Mouse (Mus musculus): Measurements from ENCODE around the gene Rbm34.

The Rbm34 gene

DNA sequence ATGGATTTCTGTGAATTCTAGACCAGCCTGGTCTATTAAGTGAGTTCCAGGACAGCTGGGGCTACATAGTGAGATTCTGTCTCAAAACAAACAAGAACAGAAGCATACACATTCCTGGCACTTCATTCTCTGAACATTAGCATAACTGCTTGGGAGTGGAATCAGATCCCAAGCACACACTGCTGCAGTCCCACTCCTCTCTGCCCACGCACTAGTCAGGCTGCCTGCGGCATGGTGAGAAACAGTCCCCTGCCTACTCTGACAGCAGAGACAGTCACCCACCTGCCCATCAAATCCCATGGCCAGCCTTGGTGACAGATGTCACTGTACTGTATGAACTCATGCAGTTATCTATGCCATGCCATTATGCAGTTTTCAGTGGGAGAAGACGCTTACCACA is 9.4 kb downstream of the Rbm34 start:
- DNase-seq (ENCODE audit: low spot score): no peak

DNA sequence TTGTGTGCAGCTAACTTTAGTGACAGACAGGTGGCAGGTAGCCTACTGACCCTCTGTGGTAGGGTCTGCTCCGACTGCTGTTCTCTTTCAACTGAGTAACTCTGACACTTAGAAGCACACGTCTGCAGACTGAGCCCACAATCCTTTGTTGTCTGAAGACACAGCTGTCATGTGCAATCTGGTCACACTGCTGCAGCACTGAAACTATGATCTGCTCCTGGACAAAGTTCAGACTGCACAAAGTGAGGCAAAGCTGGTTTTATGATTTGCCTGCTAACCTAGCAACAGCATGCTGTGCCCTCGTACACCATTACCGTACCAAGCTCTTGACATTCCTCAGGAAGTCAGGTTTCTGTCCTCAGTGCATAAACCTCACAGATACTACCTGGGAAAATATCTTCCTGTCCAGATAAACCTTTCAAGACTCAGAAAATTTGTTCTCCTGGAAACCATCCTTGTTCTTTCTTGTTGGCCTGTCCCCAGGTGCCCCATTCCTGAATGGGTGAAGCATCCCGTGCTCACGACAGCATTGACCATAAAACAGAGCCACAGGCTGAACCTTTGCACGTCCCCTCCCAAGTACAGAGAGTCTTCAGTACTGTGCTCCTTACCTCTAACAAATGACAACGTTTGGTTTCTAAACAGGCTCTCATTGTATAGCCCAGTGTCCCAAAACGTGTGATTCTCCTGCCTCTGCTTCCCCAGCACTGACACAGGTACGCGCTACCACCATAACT is 18.8 kb downstream of the Rbm34 start:
- no peak for DNase-seq (ENCODE audit: low spot score)

DNA sequence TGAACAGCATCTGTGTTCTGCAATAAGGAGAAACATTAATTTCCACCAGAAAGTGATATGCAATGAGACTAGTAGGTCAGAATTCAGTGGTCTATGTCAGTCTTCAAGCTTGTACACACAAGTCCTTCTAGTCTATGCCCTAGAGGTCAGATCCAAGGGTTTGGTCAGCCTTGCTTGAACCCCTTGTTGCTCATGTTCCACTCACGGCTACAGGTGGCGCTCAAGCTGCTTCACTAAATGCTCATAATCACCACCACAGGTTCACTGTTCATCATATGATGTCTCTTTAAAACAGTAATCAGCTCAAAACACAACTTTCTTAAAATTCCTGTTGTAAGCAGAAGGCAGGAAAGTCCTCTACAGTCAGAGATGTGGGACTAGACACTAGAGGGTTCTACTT is 21.3 kb downstream of the Rbm34 start:
- DNase-seq (ENCODE audit: low spot score): no peak

DNA sequence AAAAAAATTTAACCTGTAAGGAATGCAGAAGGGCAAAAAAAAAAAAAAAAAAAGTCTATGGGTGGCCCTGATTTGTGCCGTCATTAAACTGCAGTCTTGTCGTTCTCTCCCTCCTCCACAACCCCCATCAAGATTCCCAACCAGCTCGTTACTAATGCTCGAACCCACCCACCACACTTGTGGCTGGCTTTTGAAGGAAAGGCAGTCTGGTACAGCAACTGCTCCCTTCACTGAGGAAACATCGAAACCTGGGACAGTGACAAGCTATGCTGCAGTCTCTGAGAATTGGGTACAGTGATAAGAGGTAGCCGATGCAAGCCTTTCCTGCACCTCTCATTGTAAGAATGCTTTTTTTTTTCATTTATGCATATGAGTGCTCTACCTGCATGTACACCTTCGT is 24.4 kb downstream of the Rbm34 start:
- DNase-seq (ENCODE audit: low spot score): no peak

DNA sequence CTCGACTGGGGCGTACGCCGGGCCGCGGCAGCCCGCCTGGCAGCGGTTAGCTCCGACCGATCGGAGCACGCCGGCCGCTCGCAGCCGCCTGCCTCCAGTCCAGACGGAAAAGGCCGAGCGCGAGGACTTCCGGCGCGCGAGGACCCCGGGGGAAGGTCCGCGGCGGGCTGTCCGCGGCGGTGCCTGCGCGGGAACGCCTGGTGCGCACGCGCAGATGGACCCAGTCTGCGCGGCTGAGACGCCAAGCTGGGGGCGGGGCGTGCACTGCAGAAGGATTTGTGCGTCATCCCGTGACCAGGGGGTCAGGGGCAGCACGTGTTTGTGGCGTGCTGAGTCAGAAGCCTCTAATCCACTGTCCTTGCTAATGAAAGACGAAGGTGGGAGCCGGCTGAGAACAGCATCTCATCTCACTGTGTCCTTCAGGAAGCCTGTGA is 25.1 kb downstream of the Rbm34 start, which contains the start of gene Tomm20:
Gene Tomm20 (minus strand): TSS at position 115 of the 434 bp plus-strand sequence.
- DNase-seq (ENCODE audit: low spot score): peak; percentile 99

DNA sequence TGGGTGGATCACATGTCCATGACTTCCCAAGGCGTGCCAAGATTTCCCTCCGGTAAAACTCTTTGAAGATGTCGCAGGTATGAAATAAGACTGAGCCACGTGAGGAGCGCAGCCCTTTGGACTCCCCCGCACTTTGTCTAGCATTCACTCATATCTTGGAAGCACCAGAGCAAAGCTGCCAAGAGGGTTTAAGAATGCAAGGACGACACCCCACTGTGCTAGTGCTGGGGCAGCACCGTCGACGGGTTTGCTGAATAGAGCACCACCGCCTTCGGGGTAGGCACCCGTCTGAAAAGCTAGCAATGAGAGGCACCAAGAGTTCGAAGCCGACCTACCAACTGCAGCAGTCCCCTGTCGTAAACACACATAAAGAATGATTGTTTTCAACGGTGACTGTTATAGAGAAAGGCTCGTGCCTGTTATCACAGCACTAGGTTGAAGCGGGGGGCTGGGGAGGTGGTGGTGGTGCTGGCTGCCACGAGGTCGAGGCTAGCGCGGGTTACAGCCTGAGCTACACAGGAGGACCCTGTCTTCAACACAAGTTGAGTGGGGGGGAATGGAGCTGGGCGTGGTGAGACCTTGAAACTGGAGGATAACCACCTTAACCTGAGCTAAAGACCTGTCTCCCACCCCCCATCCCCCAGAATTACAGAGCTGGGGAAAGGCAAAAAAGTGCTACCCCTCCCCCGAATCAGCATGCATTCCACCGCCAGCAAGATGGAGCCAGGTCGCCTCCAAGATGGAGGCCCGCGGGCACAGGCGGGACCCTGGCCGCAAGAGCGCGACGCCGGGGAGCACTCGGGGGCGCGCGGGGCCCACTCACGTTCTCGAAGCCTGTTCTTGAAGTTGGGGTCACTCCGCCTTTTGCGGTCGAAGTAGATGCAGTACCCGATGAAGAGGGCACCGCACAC is 25.8 kb downstream of the Rbm34 start:
- peak; percentile 23 for DNase-seq (ENCODE audit: low spot score)

DNA sequence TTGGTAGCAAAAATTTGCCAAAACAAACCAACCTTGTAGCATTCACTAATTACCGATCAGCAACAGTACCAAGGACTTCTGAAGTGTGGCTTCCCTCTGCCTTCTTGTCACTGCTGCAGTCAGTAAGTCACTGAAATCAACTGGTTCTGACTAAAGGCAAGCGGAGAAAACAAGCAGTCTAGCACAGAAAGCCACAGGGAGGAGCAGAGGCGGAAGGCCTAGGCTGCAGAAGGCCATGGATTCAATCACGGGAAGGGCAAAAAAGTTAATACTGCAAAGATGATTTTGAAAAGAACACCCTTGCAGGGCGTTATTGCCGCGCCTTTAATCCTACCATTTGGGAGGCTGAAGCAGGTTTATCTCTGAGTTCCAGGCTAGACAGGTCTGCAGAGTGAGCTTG is 27.3 kb downstream of the Rbm34 start:
- DNase-seq (ENCODE audit: low spot score): no peak

DNA sequence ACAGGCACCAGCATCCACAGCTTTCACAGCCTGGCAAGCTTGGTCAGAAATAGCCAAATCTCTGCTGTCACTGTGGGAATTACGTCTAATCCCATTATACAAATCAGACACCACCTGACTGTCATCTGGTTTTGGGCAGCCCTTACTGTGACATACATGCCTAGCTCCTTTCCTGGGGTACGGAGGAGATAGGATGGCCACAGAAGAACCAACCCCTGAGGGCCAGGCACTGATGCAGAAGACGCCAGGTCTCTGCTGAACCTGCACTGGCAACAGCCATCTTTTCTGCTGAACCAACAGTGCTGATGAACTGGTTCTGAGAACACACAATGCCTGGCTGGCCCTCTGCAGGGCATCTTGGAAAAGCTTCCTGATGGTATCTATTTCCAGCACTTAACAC is 33.5 kb downstream of the Rbm34 start:
- no peak for DNase-seq (ENCODE audit: low spot score)

DNA sequence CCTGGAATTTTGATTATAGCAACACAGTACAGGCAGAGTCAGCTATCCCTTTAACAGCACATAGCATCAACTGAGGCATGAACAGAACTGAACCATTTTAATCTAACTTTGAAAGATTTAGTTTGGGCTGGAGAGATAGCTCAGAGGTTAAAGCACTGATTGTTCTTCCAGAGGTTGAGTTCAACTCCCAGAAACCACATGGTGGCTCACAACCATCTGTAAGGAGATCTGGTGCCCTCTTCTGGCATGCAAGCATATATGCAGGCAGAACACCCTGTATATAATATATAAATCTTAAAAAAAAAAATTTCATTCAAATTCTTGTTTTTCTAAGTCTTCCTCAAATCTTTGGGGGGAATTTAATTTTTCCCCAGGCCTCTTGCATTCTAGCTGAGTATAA is 34.9 kb downstream of the Rbm34 start:
- DNase-seq (ENCODE audit: low spot score): no peak

DNA sequence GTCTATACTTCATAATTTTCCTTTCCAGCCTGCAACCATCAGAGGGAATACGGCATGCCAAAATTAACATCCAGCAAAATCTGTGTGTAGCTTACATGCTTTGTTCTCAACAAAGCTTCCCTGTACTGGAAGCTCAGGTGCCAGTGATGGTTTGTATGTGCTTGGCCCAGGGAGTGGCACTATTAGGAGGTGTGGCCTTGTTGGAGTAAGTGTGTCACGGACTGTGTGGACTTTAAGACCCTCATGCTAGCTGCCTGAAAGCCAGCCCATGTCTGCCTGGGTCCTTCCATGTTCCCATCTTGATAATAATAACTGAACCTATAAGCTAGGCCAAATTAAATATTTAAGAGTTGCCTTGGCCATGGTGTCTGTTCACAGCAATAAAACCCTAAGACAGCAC is 35.5 kb downstream of the Rbm34 start:
- no peak for DNase-seq (ENCODE audit: low spot score)

DNA sequence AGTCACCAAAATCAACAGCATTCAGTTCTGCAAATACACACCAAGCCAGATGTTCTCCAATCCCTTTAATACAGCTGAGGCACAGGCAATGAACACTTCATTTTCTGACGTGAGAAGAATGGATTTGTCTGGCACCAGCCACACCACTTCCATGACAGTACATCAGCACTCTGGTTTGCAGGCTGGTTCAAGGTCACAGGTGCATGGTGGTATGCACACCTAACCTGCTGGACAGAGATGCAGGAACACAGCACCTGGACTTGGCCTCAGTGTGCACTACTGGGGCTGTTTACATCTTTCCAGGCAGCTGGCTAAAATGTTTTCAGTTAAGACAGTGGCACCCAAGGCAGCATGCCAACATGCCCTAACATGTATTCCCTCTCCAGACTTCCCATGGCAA is 38.2 kb downstream of the Rbm34 start:
- DNase-seq (ENCODE audit: low spot score): no peak

DNA sequence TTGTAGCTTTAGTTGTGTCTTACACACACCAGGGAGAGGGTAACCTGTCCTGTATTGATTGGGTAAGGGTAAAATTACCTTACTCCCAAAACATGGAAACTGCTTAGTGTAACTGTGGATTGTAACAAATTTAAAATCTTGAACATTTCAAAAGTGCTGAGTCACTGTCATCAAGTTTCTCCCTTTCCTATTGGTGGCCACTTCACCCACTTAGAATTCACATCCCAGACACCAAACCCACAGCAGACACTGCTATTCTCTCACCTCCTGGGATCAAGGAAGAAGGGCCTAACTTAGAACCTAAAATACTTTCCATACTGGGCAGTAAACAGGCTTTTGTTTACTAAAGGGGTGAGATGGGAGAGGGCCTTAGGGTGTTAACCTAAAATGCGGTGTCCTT is 38.6 kb downstream of the Rbm34 start:
- DNase-seq (ENCODE audit: low spot score): no peak

DNA sequence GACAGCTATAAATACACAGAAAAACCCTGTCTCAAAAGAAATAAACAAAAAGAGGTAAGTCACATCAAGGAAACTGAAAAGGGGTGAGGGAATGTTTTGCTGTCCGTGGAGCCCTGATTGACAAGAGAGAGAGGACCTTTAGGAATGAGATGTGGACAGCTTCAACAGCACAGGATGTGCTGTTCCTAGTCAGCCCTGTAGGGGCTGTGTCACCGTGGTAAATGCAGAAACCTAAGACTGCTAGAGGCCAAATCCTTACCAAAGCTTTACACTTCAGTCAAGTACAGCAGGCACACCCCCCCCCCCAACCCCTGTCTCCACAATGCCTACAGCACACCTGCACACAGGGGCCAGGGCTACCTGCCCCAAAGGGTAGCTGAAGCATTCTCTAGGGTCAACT is 39.2 kb downstream of the Rbm34 start:
- no peak for DNase-seq (ENCODE audit: low spot score)

DNA sequence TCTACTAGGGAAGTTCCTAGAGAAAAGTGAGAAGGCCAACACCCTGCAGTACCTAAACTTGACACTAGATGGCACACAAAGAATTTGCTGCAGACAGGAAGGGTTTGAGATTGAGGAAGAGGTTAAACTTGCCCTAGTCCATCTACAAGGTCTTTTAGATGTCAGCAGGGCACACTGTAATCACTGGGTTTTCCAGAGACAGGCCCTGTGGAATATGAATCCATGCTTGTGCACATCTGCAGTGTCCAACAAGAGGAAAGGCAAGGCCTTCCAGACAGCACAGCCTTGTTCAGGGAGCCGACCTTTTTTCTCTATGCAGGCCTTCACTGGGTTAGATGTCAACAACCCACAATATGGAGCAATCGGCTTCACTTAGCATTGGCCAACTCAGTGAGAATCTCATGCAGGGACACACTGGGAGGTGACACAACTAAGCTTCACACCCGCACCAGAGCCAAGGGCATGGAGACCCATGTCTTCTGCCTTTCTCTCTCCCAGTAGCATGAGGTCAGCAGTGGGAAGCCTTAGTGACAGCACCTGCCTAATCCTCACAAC is 41.2 kb downstream of the Rbm34 start:
- DNase-seq (ENCODE audit: low spot score): peak; percentile 55

DNA sequence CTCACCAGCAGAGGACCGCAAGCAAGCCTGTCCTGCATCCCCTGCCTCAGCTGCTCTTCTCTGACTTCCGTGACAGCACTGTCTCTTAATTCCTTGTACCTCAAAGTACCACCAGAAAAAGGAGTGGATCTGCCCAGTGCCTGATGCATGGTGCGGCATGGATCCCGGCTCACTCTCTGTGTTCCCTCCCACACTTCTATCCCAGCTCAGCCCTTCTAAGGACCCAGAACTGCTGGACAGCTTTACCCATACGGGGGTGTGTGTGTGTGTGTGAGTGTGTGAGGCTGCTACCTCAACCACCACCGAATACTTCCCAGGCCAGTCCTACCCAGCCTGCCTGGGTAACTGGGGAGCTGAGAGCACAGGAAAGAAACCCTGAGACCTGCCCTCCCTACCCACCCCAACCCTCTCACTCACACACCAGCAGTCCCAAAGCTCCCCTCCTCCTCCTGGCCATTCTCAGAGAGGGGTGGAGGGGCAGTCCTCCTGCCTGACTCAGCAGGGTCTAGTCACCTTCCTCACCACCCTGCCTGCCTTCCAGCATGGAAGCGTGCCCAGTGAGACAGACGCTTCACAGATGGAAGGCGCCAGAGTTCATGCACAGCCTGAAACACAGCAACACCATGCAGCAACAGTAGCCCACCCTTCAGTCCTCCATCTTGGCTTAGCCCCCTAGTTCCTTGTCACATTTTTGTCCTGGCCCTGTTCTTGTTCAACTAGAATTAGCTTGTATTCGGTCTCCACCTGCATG is 41.9 kb downstream of the Rbm34 start:
- no peak for DNase-seq (ENCODE audit: low spot score)

DNA sequence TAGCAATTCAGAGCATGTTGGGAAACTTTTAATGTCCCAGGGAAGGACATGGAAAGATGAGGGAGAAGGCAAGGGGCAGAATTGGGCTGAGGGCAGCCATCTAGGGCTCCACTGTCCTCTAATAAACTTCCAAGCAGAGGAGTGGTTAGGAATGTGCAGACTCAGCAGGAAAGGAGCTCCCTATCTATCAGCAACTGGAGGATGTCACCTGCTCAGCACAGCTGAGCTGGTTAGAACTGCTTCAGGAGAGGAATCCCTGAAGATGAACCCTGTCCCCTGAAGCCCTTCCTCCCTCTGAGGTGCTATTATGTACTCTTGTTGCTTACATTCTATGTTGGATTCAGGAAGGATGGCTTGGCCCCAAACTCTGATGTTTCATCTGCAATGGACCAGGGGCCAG is 42.8 kb downstream of the Rbm34 start:
- no peak for DNase-seq (ENCODE audit: low spot score)

DNA sequence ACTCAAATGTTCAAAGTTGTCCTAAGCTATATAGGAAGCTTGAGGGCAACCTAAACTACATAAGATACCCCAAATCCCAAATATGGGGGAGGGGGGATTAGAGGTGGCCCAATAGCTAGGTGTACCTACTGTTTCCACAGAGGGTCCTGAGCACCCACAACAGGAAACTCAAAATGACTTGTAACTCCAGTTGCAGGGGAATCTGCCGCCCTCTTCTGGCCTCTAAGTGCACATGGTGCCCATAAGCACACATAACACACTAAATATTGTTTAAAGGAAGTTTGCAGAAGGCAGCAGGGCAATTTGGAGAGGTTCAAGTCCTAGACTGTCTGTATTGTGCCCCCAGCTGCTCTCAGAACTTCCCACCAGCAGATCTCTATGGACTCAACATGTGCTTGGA is 43.8 kb downstream of the Rbm34 start:
- no peak for DNase-seq (ENCODE audit: low spot score)

DNA sequence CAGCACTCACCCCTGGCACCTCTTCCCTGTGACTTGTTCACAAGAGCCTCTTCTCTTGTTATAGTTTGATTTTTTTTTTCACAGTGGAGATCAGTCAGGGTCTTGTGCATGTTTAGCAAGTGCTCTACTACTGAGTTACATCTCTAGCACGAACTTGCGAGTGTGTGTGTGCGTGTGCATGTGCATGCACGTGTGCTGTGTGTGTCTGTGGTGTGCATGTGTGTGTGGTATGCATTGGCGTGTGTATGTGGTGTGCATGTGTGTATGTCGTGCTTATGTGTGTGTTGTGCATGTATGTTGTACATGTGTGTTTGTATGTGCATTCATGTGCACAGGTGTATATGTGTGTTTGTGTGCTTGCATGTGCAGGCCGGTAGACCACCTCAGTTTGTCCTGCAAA is 47.9 kb downstream of the Rbm34 start:
- DNase-seq (ENCODE audit: low spot score): no peak

DNA sequence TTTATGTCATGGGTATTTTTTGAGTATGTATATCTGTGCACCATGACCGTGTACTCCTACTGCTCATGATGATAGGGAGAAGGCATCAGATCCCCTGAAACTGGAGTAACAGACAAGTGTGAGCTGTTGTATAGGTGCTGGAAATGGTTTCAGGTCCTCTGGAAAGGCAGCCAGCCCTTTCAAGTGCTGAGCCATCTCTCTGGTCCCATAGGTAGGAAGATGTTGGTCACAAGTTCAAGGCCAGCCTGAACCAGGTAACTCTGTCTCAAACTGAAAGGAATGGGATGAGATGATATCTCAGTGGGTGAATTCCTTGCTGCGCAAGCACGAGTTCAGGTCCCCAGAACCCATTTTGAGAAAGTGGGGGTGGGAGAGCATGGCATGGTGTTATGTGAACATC is 49.4 kb downstream of the Rbm34 start:
- DNase-seq (ENCODE audit: low spot score): no peak

DNA sequence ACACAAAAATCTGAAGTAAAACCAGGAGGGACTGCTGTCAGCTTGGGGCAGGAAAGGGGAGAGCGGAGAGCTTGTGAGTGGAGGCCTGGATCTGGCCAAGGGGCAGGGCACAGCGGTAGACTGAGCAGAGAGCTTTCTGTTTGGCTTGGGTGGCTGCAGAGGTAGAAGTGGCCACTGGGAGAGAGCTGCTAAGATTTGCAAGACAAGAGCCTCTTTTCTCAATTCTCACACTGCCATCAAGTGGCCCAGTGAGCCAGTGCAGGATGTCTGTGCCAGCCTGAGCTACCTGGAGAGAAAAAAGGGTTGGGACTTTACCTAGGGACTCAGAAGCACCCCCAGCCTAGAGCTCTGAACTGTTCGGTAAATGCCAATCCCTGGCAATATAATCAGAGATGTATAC is 50.0 kb downstream of the Rbm34 start:
- no peak for DNase-seq (ENCODE audit: low spot score)

DNA sequence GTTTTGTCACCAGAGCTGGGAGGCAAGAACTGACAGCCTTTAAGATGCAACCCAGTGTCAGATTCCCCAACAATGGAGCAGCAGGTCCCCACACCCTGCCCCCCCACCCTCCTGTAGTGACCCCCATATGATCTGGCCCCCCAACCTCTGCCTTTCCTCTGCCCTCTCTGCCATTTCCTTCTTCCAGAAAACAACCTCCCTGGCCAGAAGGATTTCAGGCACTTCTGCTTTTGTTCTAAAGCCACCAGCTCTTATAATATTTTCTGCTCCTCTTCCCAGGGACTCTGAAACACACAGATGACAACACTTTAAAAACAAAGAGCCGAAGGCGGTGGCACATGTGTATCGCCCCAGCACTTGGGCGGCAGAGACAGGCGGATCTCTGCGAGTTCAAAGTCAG is 50.5 kb downstream of the Rbm34 start:
- no peak for DNase-seq (ENCODE audit: low spot score)

DNA sequence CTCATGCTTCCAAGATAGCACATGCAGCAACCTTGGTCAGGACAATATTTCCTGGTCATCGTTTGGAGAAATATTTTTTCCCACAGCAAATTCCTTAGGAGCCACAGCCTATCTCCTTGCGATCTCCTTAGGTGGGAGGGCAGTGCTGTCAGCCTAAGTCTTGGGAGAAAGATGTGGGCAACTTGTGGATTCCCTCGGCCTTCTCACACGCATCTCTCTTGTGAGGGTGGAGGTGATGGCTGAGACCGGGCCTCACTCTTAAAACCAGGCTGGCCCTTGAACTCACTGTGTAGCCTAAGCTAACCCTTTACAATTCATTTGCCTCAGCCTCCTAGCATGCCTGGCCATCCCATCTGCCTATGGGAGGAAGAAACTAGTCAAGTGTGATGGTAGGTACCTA is 51.2 kb downstream of the Rbm34 start:
- no peak for DNase-seq (ENCODE audit: low spot score)

Data from urinary bladder, postnatal 25 days (tissue).